Comparison of ENCODE assay signal across 14 mouse cellular contexts in genomic region chr14:15934729-15935128, GRCm38 (mm10).
"Had no signal": no experiment of that assay in that cellular context is flagged by ENCODE, and none has a peak within 500 bp of the region (broad histone marks: within the 10 kb centered on the region; RNA-seq: fewer than 3 reads in every experiment).

No protein-coding gene starts in this region.

- H3K9ac ChIP-seq: limb, embryonic 13.5 days; liver, embryonic 14.5 days; midbrain, embryonic 13.5 days; neural tube, embryonic 13.5 days had no signal

- H3K4me3 ChIP-seq: layer of hippocampus, adult 2 months; limb, embryonic 13.5 days; midbrain, embryonic 13.5 days; myocyte; neural tube, embryonic 13.5 days had no signal

- DNase-seq: kidney, adult 11 months; kidney, adult 9 months; kidney, postnatal 4 days; left cerebral cortex, postnatal 4 days; lung, adult 18-20 months; lung, postnatal 36 days; right cerebral cortex, postnatal 14 days had no signal

- ATAC-seq: midbrain, embryonic 13.5 days had no signal

- H3K4me2 ChIP-seq: limb, embryonic 13.5 days; midbrain, embryonic 13.5 days; neural tube, embryonic 13.5 days had no signal

- H3K4me1 ChIP-seq: limb, embryonic 13.5 days; midbrain, embryonic 13.5 days; neural tube, embryonic 13.5 days had no signal

- H3K36me3 ChIP-seq: limb, embryonic 13.5 days; midbrain, embryonic 13.5 days; neural tube, embryonic 13.5 days had no signal

- H3K27me3 ChIP-seq: limb, embryonic 13.5 days; midbrain, embryonic 13.5 days; neural tube, embryonic 13.5 days had no signal

- H3K27ac ChIP-seq: kidney, postnatal 0 days; layer of hippocampus, adult 2 months; limb, embryonic 13.5 days; liver, embryonic 14.5 days; midbrain, embryonic 13.5 days; neural tube, embryonic 13.5 days had no signal

- H3K9me3 ChIP-seq: limb, embryonic 13.5 days; midbrain, embryonic 13.5 days; neural tube, embryonic 13.5 days had no signal
